Mouse (Mus musculus) adrenal gland, adult 2 months (tissue): ENCODE data around the gene Fgf12. TPM values are rescaled to one million over a fixed set of nuclear protein-coding genes. Genes with fewer than 3 reads are reported as not detected.

Experiments
- DNase-seq: peaks from one replicate; pipeline ENCODE4 v3.0.0; 2021
- long read RNA-seq: library from polyadenylated mRNA; stranded (forward); transcript quantifications from one replicate; pipeline ENCODE4 v2.0.0, GENCODE M21; 2021
- polyA plus RNA-seq: library from polyadenylated mRNA; depleted of rRNA; stranded (reverse); fragments of >200 nt; gene quantifications from 2 replicates; pipeline ENCODE4 v1.2.3, GENCODE M21; 2012; rRNA removed
- total RNA-seq, 2 experiments: library from RNA; stranded (reverse); gene quantifications; 2 replicates each; pipeline ENCODE4 v1.2.3; 2021

Fgf12 gene
- 1 to 10 TPM; 2.6 to 3.6 TPM for total RNA-seq
- 0.41 and 1.1 TPM in 2 replicates for polyA plus RNA-seq
- long read RNA-seq, result 0 reads

DNA sequence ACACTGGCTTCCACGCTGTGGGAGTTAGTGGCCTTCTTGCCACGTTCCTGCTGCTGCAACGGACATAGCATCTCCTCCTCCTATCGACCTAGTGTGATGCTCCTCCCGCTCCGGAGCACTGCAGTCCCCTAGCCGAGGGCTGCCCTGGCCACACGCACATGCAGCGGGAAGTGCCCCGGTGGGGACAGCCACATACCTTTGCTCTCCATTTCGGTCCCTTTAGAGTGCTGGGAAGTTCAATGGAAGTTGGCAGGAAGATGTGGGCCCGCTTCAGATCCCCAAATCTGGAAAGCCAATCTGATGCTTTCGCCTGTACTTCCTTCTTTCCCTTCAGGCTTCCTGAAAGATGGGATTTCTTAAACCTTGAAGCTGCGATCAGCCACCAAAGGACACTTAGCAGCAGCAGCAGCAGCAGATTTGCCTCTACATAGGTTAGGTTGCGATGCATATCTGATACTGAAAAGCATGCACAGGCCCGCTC is at the start of gene Fgf12:
TSS of gene Fgf12 (minus strand) at position 431 of the 481 bp plus-strand sequence.
- peak; percentile 1 for DNase-seq

- peak; percentile 6 for DNase-seq
Observed at GRCm38 (mm10) chr16:28793115-28793514, 40.2 kb upstream of the Fgf12 start.

DNA sequence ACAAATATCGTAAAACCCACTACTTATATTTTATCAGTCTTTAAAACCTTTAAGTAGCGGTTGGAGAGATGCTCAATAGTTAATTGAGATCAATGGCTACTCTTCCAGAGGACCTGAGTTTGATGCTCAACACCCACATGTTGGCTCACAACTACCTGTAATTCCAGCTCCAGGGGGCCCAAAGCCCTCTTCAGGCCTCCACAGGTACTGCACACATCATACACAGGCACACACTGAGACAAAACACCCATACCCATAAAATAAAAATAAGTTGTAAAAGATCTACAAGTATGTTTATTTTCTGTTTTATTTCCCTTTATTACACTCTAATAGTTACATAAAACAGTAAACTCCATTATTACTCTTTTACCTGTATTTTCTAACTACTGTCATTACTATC is 17.4 kb upstream of the Fgf12 start:
- no peak for DNase-seq

GRCm38 (mm10) chr16:28761417-28761976 is 8.6 kb upstream of the Fgf12 start:
- no peak for DNase-seq

DNA sequence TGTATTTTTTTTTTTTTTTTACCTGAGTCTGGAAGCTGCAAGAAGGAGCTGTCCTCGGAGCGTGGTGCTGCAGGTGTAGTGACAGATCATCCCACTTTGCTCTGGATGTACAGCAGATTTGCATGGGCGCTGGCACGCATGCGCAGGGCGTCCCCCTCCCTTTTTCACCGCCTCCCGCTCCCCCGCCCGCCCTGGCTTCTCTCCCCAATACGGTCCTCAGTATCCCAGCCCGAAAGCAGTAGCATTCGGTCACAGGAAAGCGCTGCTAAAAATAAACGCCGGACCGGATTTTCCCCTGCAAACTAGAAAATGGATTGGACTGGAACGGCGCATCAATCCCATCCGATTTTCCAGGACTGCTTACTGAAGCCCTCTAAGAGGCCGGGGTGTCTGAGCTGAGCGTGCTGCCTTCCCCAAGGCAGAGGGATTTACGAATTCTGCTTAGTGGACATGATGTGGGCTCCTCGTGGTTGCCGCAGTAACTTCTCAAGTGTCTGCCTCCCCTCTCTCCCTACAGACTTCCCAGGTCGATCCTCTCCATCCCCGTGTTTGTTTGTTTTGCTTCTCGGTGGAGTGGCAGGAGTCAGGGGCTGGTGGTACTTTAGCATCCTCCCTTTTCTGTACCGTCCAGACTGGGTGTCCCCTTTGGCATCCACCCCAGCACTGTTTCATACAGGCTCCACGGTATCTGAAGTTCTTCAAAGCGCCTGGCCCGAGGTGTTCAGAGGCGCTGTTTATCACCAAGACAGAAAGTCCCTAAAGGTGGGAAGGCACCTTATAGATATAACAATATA is 453 bp upstream of the Fgf12 start:
- DNase-seq, result peak; percentile 46

GRCm38 (mm10) chr16:28734461-28734860 is 18.4 kb downstream of the Fgf12 start:
- no peak for DNase-seq

GRCm38 (mm10) chr16:28726792-28727191 is 26.1 kb downstream of the Fgf12 start:
- no peak for DNase-seq

DNA sequence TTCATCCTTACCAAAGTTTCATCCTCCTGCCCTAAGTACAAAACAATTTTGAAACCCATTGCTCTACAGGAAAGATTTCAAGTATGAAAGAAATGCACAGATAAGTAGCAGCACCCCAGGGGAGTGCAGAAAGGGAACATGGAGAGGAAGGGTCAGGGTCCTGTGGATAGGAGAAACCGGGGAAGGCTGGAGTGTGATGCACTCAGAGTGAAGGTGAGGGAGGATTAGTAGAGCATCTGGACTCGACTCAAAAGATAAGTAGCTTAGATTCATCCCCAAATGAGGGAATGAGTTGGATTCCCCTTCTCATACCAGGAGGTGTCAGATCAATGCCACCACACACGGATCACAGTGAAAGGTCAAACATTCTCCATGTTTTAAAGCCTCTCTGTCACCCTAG is 46.2 kb downstream of the Fgf12 start:
- DNase-seq, result no peak

GRCm38 (mm10) chr16:28700346-28700745 is 52.5 kb downstream of the Fgf12 start:
- no peak for DNase-seq

GRCm38 (mm10) chr16:28696851-28697250 is 56.0 kb downstream of the Fgf12 start:
- DNase-seq, result no peak

GRCm38 (mm10) chr16:28694113-28694899 is 58.6 kb downstream of the Fgf12 start:
- no peak for DNase-seq

DNA sequence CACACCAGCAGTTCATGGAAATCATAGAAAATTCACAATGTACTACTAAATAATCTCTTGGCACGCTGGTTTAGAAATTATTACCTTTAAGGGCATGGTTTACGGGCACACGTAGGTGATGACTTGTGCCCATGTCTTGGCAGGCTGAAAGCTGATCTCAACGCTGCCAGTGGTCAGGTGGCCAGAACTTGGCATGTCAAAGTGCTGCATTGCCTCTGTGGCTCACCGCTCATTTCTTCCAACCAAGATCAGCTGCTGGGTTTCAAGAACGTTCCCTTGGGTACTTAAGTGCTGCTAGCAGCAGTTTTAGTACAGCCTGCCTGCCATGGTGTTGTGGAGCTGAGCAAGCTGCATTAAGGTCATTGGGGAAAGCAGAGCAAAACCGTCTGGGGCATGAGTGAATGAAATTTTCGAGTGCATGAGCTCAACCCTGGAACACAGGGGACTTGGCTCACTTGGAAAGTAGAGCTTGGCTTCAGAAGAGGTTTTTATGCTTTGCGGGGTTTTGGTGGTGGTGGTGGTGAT is 63.9 kb downstream of the Fgf12 start:
- DNase-seq, result peak; percentile 4

- DNase-seq, result no peak
Observed at GRCm38 (mm10) chr16:28681625-28682024, 71.2 kb downstream of the Fgf12 start.

GRCm38 (mm10) chr16:28668815-28669347 is 84.0 kb downstream of the Fgf12 start:
- DNase-seq, result no peak

DNA sequence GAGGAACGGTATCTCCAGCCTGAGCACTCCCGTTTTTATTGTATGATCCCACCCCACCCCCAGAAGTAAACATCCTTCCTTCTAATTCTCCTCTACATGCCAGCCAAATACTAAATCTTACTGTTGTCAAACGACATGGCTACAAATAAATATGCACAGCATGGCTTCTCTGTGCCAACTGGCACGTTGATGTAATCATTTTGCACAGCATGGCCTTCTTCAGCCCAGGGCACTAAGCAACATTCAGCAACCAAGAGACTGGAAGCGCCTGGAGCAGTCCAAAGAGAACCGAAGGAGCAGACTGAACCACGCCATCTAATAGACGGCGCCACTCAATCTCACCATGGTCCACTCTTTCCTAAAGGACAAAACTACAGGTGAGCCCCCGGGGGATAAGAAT is 100.2 kb downstream of the Fgf12 start:
- DNase-seq, result no peak

DNA sequence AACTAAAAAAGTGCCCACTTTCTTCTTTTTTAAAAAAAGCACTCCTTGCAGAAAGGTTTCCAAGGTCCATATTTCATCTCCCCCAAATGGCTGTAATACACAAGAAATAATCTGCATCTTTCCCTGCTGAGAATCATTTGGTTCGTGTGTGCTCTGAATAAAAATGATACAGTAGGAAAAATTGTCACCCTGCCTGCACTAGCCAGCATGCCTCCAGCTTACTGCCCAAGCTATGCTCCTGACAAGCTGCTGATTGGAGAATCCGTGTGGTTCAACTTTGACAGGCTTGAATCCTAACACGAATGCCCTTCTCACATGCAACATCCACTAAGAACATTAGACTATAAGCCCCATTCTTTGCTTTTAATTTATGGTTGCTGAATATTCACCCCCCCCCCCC is 102.3 kb downstream of the Fgf12 start:
- DNase-seq, result no peak

DNA sequence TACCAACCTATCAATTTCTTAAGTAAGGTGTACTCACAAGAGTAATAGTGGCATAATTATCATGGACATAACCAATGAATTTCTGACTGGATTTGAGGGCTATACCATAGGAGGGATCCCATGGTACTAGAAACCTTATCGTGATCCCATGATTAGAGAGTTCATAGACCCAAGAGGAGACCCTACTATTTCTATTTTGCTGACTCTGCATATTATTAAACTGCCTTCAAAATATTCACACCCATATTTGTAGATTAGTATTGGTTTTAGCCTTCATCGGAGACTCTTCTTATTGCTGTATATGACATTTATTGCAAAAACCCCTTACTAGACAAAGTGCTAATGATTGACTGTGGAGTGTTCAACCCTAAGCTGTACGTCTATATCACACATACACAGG is 107.8 kb downstream of the Fgf12 start:
- no peak for DNase-seq

DNA sequence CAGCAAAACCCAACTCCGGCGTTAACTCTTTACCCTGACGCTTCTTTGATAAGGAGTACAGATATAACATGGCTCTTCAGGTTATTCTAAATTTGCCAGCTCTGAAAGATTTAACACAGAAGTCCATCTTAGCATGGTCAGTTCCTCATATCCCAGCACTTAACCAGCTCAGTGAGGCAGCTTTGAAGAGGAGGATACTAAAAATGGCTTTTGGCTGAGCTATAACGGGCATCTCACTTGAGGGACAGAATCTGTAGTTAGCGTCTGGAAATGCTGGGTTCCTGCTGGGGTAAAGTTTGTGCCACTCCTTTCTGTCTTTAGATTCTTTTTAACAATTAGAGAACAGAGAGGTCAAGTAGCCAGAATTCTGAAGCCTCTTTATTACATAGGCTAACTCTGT is 121.1 kb downstream of the Fgf12 start:
- no peak for DNase-seq

- no peak for DNase-seq
Observed at GRCm38 (mm10) chr16:28630771-28631484, 121.9 kb downstream of the Fgf12 start.

GRCm38 (mm10) chr16:28626259-28626658 is 126.6 kb downstream of the Fgf12 start:
- DNase-seq, result no peak

- no peak for DNase-seq
Observed at GRCm38 (mm10) chr16:28625689-28626088, 127.2 kb downstream of the Fgf12 start.

DNA sequence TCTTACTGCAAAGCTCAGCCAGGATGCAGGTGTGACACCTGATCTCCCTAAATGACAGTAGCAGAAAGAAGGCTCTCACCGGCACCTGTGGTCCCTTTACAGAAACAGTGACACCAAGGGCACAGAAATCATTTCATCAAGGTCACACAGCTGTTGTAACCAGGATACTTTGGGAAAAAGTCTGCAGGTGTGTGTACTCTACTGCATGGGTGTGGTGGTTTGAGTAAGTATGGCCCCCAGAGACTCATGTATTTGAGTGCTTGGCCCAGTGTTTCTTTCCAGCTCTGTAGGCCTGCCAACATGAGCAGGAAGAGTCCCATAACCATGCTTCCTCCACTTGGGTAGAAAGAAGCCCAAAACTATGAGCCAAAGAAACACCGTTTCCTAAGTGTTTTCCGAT is 138.5 kb downstream of the Fgf12 start:
- no peak for DNase-seq
